Mouse (Mus musculus) lung, adult 2 months (tissue): ENCODE data around the gene Nkain2. TPM values are rescaled to one million over a fixed set of nuclear protein-coding genes. Genes with fewer than 3 reads are reported as not detected.

ENCODE experiments used
- DNase-seq: peaks from one replicate; pipeline ENCODE4 v3.0.0; 2022
- H3K4me1 ChIP-seq: fragments of 200-500 bp; 2 replicates; pipeline ENCODE4 v1.6.1; 2011; ENCODE audit warnings: low read length; ENCODE audit not compliant: control insufficient read depth, insufficient read depth
- H3K4me3 ChIP-seq: fragments of 200-500 bp; replicated peaks from 2 replicates; pipeline ENCODE3; 2011; ENCODE audit warnings: low read depth, mild to moderate bottlenecking, control low read depth, low read length; ENCODE audit errors: extremely low read depth
- CTCF ChIP-seq: fragments of 200-500 bp; IDR thresholded peaks from 2 replicates; pipeline ENCODE4 v1.5.1; 2011; ENCODE audit warnings: mild to moderate bottlenecking, low read length, control low read depth; ENCODE audit not compliant: insufficient read depth
- POLR2A ChIP-seq: fragments of 200-500 bp; IDR thresholded peaks from 2 replicates; pipeline ENCODE4 v1.6.1; 2011; ENCODE audit warnings: low read depth, mild to moderate bottlenecking, control low read depth, low read length, borderline replicate concordance; ENCODE audit errors: extremely low read depth
- WGBS: fragments of 180-500 bp; shearing (Covaris S2); methylation state at CpG from one replicate; pipeline ENCODE4 v1.1.7; 2018; 5-methylcytosine and 5-hydroxymethylcytosine counted together
- polyA plus RNA-seq: library from polyadenylated mRNA; depleted of rRNA; stranded (reverse); fragments of >200 nt; gene quantifications from 2 replicates; pipeline ENCODE4 v1.2.3, GENCODE M21; 2012; rRNA removed

Gene Nkain2
- 0.05 TPM in 1 of 2 replicates, not detected in the other for polyA plus RNA-seq

- TF ChIP-seq POLR2A (no peak), CTCF (no peak)
- DNase-seq = no peak
- Histone ChIP-seq H3K4me1 (no peaks in the 10 kb centered on the region), H3K4me3 (no peak within 1 kb of the TSS)
- 2% methylated on average over 79 of the region's 81 CpGs for WGBS
Measured at GRCm38 (mm10) chr10:32889652-32890506, at the start of gene Nkain2. Nkain2 (minus strand) TSS chr10:32890462.

- Histone ChIP-seq H3K4me1 (no peaks in the 10 kb centered on the region), H3K4me3 (no peak overlapping the region)
- no peak for DNase-seq
- TF ChIP-seq POLR2A (no peak), CTCF (no peak)
- 94% methylated on average over 3 of the region's 3 CpGs for WGBS
Measured at GRCm38 (mm10) chr10:32939853-32940252, 49.6 kb upstream of the Nkain2 start.

GRCm38 (mm10) chr10:32895093-32895492, 4.8 kb upstream of the Nkain2 start:
- H3K4me1 ChIP-seq = no peaks in the 10 kb centered on the region
- TF ChIP-seq CTCF (no peak), POLR2A (no peak)
- no peak for DNase-seq
- no peak overlapping the region for H3K4me3 ChIP-seq

GRCm38 (mm10) chr10:32890507-32891131, 357 bp upstream of the Nkain2 start:
- TF ChIP-seq POLR2A (no peak), CTCF (no peak)
- DNase-seq = peak; percentile 3
- Histone ChIP-seq H3K4me1 (no peaks in the 10 kb centered on the region), H3K4me3 (no peak overlapping the region)
- 5% methylated on average over 13 of the region's 13 CpGs for WGBS

GRCm38 (mm10) chr10:32881977-32882376, 8.3 kb downstream of the Nkain2 start:
- 72% methylated on average over 6 of the region's 6 CpGs for WGBS

GRCm38 (mm10) chr10:32870691-32871406, 19.4 kb downstream of the Nkain2 start:
- 63% methylated on average over 1 of the region's 1 CpGs for WGBS
- no peak for DNase-seq

More at GRCm38 (mm10) chr10:32881977-32882376, 8.3 kb downstream of the Nkain2 start:
- Histone ChIP-seq H3K4me1 (no peaks in the 10 kb centered on the region), H3K4me3 (no peak overlapping the region)
- no peak for DNase-seq
- TF ChIP-seq CTCF = no peak

GRCm38 (mm10) chr10:32869541-32869940, 20.7 kb downstream of the Nkain2 start:
- TF ChIP-seq CTCF = no peak
- no peak for TF ChIP-seq POLR2A
- H3K4me1 ChIP-seq = no peaks in the 10 kb centered on the region
- 32% methylated on average over 1 of the region's 1 CpGs for WGBS
- no peak for DNase-seq
- H3K4me3 ChIP-seq = no peak overlapping the region

More at GRCm38 (mm10) chr10:32870691-32871406, 19.4 kb downstream of the Nkain2 start:
- TF ChIP-seq POLR2A (no peak), CTCF (no peak)
- Histone ChIP-seq H3K4me1 (no peaks in the 10 kb centered on the region), H3K4me3 (no peak overlapping the region)

- TF ChIP-seq CTCF (no peak), POLR2A (no peak)
- H3K4me3 ChIP-seq = no peak overlapping the region
- no peaks in the 10 kb centered on the region for H3K4me1 ChIP-seq
- WGBS = 73% methylated on average over 4 of the region's 4 CpGs
- DNase-seq = no peak
Measured at GRCm38 (mm10) chr10:32815210-32815883, 74.9 kb downstream of the Nkain2 start.

- TF ChIP-seq POLR2A = no peak
- 44% methylated on average over 2 of the region's 2 CpGs for WGBS
- Histone ChIP-seq H3K4me3 (no peak overlapping the region), H3K4me1 (no peaks in the 10 kb centered on the region)
- DNase-seq = no peak
Measured at GRCm38 (mm10) chr10:32796215-32796614, 94.0 kb downstream of the Nkain2 start.

GRCm38 (mm10) chr10:32790541-32790940, 99.7 kb downstream of the Nkain2 start:
- DNase-seq = no peak
- TF ChIP-seq CTCF (no peak), POLR2A (no peak)
- H3K4me1 ChIP-seq = no peaks in the 10 kb centered on the region
- no peak overlapping the region for H3K4me3 ChIP-seq
